Mouse (Mus musculus) hindbrain, embryonic 11.5 days (tissue): ENCODE results near the gene Secisbp2l. TPM values are rescaled to one million over a fixed set of nuclear protein-coding genes. Genes with fewer than 3 reads are reported as not detected.

ENCODE experiments used
- ATAC-seq: fragments of 200-750 bp; cut with Nextera tagmentation; 2 replicates; pipeline ENCODE4 v1.8.0; 2017; ENCODE audit warnings: mild to moderate bottlenecking, moderate TSS enrichment, moderate library complexity; ENCODE audit not compliant: low FRiP score
- DNase-seq: peaks from one replicate; pipeline ENCODE4 v3.0.0-alpha.2; 2015; ENCODE audit warnings: low spot score
- H3K27ac ChIP-seq: fragments of 300-500 bp; sonication (generic); 2 replicates; pipeline ENCODE4 v1.5.1; 2014; ENCODE audit warnings: mild to moderate bottlenecking, low read depth, low read length
- H3K27me3 ChIP-seq: fragments of 300-500 bp; sonication (generic); 2 replicates; pipeline ENCODE4 v1.6.1; 2014; ENCODE audit warnings: mild to moderate bottlenecking, low read length, moderate library complexity, mixed read lengths; ENCODE audit not compliant: control insufficient read depth, insufficient read depth
- H3K36me3 ChIP-seq: fragments of 300-500 bp; sonication (generic); 2 replicates; pipeline ENCODE4 v1.6.1; 2014; ENCODE audit warnings: mild to moderate bottlenecking, low read length, moderate library complexity, mixed read lengths; ENCODE audit not compliant: control insufficient read depth, insufficient read depth
- H3K4me1 ChIP-seq: fragments of 300-500 bp; sonication (generic); replicated peaks from 2 replicates; pipeline ENCODE4 v1.6.1; 2014; ENCODE audit warnings: low read length, mixed read lengths; ENCODE audit not compliant: control insufficient read depth, insufficient read depth
- H3K4me2 ChIP-seq: fragments of 300-500 bp; sonication (generic); replicated peaks from 2 replicates; pipeline ENCODE4 v1.6.1; 2014; ENCODE audit warnings: mild to moderate bottlenecking, low read depth, low read length
- H3K4me3 ChIP-seq: fragments of 300-500 bp; sonication (generic); 2 replicates; pipeline ENCODE4 v1.5.1; 2014; ENCODE audit warnings: low read depth, low read length
- H3K9ac ChIP-seq: fragments of 300-500 bp; sonication (generic); 2 replicates; pipeline ENCODE4 v1.6.1; 2014; ENCODE audit warnings: low read depth, low read length
- H3K9me3 ChIP-seq: fragments of 300-500 bp; sonication (generic); 2 replicates; pipeline ENCODE4 v1.6.1; 2016; ENCODE audit warnings: low read length; ENCODE audit not compliant: control insufficient read depth
- WGBS: fragments of 180-500 bp; shearing (Covaris S2); extraction: QIAGEN DNeasy Blood & Tissue Kit; methylation state at CpG from one replicate; pipeline ENCODE4 v1.1.7; 2014; 5-methylcytosine and 5-hydroxymethylcytosine counted together
- polyA plus RNA-seq: library from polyadenylated mRNA; unstranded; fragments of >200 nt; fragmentation: Nextera tagmentation; extraction: Ambion mirVana; gene quantifications from 2 replicates; pipeline ENCODE4 v1.2.1, GENCODE M21; 2014

Gene Secisbp2l
- polyA plus RNA-seq: 29.2 and 32.4 TPM in 2 replicates

DNA sequence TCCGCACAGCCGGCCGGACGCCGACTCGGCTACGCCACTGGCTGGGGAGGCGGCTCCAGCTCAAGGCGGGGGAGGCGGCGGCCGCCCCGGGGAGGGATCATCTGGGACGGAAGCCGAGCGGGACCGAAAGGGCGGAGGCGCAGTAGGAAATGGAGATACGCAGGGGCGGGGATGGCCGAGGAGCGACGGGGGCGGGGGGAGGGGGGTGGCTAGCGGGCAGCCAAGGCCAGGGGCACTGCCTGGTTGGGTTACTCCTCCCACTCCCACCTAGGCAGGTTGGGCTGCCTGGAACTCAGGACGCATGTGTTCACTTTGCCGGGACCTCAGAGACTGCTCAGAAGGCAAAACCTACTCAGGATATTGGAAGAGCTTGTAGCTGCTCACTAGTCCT, at the start of gene Secisbp2l:
Secisbp2l (minus strand) TSS at position 152 of the 391 bp plus-strand sequence.
- Histone ChIP-seq H3K27ac (peak within 1 kb of the TSS; percentile 39), H3K9me3 (no peaks in the 10 kb centered on the region), H3K9ac (peak within 1 kb of the TSS; percentile 89), H3K4me1 (no peaks in the 10 kb centered on the region), H3K4me2 (peak within 1 kb of the TSS; percentile 52), H3K4me3 (peak within 1 kb of the TSS; percentile 74), H3K36me3 (no peaks in the 10 kb centered on the region), H3K27me3 (no peaks in the 10 kb centered on the region)
- under 1% methylated on average over 14 of the region's 28 CpGs for WGBS
- ATAC-seq (peak; percentile 98), DNase-seq (peak; percentile 91)

DNA sequence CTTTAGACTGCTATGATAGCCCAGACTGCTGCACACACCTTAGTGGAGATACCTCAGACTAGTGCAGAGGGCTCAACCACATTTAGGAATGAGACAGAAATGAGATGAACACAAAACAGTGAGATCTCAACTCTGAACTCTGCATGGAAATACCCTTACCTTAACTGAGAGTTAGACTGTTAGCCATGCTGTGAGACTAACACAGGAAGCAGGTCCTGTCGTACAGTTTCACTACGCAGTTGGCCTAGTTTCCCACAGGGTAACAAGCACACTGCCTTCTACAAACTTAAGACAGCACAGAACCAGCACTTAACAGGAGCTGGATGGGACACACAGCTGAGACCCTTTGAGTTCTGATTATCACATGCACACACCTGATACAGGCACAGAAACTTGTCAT, 47.3 kb upstream of the Secisbp2l start:
- no peak for DNase-seq
- ATAC-seq: no peak
- Histone ChIP-seq H3K27me3 (no peaks in the 10 kb centered on the region), H3K4me3 (no peak overlapping the region), H3K27ac (no peak overlapping the region), H3K4me1 (no peaks in the 10 kb centered on the region), H3K9me3 (no peaks in the 10 kb centered on the region), H3K4me2 (no peak overlapping the region), H3K9ac (no peak overlapping the region), H3K36me3 (no peaks in the 10 kb centered on the region)
- 94% methylated on average over 2 of the region's 2 CpGs for WGBS

DNA sequence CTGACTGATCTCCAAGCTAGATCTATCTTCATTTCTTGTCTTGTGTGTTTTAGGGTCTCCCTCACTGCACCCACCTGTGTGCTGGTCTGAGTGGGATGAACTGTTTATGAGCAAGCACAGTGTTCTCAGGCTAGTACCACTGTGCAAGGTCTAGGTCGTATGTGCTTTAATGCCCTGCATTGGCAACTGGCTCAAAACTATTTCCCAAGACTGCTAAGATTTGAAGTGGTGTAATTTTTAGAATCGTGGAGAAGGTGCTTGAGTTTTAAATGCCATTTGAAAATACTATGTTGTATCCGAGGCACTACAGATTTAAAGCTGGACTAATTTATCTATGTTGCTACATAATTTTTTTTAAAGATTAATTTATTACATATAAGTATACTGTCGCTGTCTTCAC, 45.2 kb upstream of the Secisbp2l start:
- Histone ChIP-seq H3K4me2 (no peak overlapping the region), H3K27ac (no peak overlapping the region), H3K9me3 (no peaks in the 10 kb centered on the region), H3K36me3 (no peaks in the 10 kb centered on the region), H3K4me3 (no peak overlapping the region), H3K4me1 (no peaks in the 10 kb centered on the region), H3K9ac (no peak overlapping the region), H3K27me3 (no peaks in the 10 kb centered on the region)
- ATAC-seq (no peak), DNase-seq (no peak)
- 94% methylated on average over 4 of the region's 4 CpGs for WGBS

DNA sequence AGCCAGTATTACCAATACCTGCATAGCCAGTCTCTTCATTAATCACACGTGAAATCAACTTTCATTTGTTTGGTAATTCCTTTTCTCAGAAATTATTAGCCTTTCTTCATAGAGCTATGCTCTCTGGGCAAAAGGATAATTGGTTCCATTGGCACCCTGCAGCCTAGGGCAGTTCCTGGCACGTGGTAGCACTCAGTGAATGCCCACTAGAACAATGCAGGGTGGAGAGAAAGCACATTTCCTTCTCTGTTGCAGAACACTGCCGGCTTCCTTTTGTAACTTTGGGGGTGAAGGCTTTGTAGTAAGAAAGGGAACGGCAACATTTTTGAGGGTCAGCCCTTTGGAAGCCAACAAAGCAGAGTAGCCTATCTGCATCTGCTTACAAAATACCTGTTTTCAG, 43.5 kb upstream of the Secisbp2l start:
- H3K36me3 ChIP-seq: no peaks in the 10 kb centered on the region
- ATAC-seq (no peak), DNase-seq (no peak)
- no peak overlapping the region for H3K27ac ChIP-seq
- H3K4me3 ChIP-seq: no peak overlapping the region
- no peaks in the 10 kb centered on the region for H3K4me1 ChIP-seq
- no peak overlapping the region for H3K4me2 ChIP-seq
- no peak overlapping the region for H3K9ac ChIP-seq
- no peaks in the 10 kb centered on the region for H3K9me3 ChIP-seq
- no peaks in the 10 kb centered on the region for H3K27me3 ChIP-seq
- WGBS: 56% methylated on average over 4 of the region's 4 CpGs

DNA sequence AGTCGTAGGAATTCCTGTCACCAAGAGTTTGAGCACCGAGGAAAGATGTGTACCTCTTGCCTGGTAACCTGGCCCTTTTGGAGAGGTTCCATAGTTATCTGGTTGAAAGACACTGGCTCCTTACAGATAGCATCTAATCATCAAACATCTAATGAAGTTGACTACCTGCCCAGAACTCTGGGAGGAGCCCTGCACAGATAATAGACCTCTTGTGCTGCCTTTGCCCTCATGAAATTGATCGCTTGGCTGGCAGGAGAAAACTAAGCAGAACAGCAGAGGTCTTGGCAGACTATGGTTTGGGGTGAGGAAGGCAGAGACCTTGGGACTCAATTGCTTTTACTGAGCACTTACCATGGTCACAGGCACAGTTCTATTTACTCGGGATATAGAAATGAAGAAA, 37.7 kb upstream of the Secisbp2l start:
- no peak overlapping the region for H3K27ac ChIP-seq

DNA sequence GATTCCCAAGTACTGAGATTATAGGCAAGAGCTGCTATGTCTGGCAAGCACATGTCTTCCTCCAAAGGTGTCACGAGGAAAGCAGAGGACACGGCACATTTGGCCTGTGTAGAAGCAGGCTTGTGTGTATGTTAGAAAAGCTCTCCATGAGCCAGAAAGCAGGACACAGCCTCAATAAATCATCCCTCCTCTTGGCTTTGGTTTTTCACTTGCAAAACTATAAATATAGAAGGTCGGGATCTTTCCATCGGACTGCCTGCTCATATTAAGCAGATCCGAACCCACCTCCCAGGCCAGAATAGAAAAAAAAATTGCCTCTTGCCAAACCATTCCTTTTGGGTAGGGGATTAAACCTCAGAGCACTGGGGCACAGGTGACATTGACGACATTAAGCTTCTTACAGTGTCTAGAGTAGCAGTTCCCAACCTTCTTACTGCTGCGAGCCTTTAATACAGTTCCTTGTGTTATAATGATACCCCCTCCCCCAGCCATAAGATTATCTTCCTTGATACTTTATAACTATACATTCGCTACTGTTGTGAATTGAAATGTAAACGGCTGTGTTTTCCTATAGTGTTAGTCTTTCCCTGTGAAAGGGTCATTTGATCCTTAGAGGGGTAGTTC, 31.4 kb upstream of the Secisbp2l start:
- Histone ChIP-seq H3K9ac (no peak overlapping the region), H3K4me1 (no peaks in the 10 kb centered on the region), H3K4me3 (no peak overlapping the region), H3K27me3 (no peaks in the 10 kb centered on the region), H3K27ac (no peak overlapping the region), H3K36me3 (no peaks in the 10 kb centered on the region), H3K4me2 (no peak overlapping the region), H3K9me3 (no peaks in the 10 kb centered on the region)
- 82% methylated on average over 9 of the region's 9 CpGs for WGBS
- DNase-seq (no peak), ATAC-seq (no peak)

More for the DNA sequence above, 37.7 kb upstream of the Secisbp2l start:
- Histone ChIP-seq H3K9ac (no peak overlapping the region), H3K9me3 (no peaks in the 10 kb centered on the region), H3K4me2 (no peak overlapping the region), H3K4me1 (no peaks in the 10 kb centered on the region), H3K36me3 (no peaks in the 10 kb centered on the region), H3K27me3 (no peaks in the 10 kb centered on the region), H3K4me3 (no peak overlapping the region)
- DNase-seq (no peak), ATAC-seq (no peak)
- 87% methylated on average over 4 of the region's 4 CpGs for WGBS

DNA sequence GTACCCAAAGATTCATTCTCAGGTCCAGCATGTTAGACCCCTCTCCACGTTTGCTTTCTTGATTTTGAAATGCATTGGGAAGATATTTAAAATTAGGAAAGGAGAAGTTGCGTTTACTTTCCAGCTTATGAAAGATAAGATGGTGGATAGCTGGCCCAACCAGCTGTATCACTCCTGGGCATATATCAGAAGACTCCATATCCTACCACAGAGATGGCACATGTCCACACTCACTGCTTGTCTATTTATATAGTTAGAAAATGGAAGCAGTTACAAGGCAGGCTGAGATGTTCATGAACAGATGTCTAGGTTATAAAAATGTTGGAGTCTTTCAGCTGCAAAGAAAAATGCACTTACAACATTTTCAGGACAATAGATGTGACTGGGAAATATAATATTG, 28.7 kb upstream of the Secisbp2l start:
- Histone ChIP-seq H3K4me2 (no peak overlapping the region), H3K36me3 (no peaks in the 10 kb centered on the region), H3K27me3 (no peaks in the 10 kb centered on the region), H3K9ac (no peak overlapping the region), H3K9me3 (no peaks in the 10 kb centered on the region), H3K4me3 (no peak overlapping the region), H3K27ac (no peak overlapping the region), H3K4me1 (no peaks in the 10 kb centered on the region)
- ATAC-seq (no peak), DNase-seq (no peak)
- whole genome bisulfite sequencing: 84% methylated on average over 2 of the region's 2 CpGs

DNA sequence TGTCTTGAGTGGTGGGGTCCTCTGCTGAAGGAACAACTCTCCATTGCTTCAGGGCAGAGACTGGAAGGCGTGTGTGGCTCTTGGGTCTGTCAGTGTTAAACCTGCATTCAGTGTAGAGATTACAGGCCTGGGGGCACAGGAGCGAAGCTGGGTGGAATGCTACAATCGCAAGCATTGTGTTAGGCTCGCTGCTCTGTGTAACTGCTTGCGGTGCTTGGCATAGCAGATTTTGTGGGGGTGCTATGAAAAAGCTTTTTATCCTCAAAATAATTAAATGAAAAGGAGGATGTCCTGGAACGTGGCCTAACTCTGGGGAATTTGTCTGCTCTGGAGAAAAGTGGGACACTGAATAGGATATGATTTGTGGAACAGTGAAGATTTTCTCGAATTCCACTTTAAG, 26.9 kb upstream of the Secisbp2l start:
- no peak overlapping the region for H3K9ac ChIP-seq
- no peak overlapping the region for H3K4me3 ChIP-seq
- no peak overlapping the region for H3K4me2 ChIP-seq
- no peaks in the 10 kb centered on the region for H3K27me3 ChIP-seq
- WGBS: 82% methylated on average over 7 of the region's 7 CpGs
- H3K9me3 ChIP-seq: no peaks in the 10 kb centered on the region
- H3K4me1 ChIP-seq: no peaks in the 10 kb centered on the region
- no peak overlapping the region for H3K27ac ChIP-seq
- H3K36me3 ChIP-seq: no peaks in the 10 kb centered on the region
- DNase-seq (no peak), ATAC-seq (no peak)

DNA sequence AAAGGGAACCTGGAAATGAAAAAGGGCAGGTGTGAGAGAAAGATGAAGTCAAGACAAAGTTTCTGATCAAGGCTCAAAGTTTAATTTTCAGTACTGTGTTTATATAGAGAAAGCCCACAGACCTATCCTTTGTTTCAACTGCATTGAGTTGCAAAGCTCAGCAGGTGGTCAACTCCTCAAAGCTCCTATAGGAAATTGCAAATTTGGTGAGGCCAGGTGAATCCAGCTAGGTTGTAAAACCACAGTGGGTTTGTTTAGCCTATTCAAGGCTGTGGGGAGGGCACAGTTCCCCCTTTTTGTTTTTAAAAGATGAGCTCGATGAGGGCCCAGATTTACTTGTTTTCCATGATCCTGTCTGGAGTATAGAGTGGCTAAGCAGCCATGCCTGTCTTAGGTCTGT, 23.2 kb upstream of the Secisbp2l start:
- Histone ChIP-seq H3K4me3 (no peak overlapping the region), H3K27me3 (no peaks in the 10 kb centered on the region), H3K9me3 (no peaks in the 10 kb centered on the region), H3K4me1 (no peaks in the 10 kb centered on the region), H3K27ac (no peak overlapping the region), H3K9ac (no peak overlapping the region), H3K4me2 (no peak overlapping the region), H3K36me3 (no peaks in the 10 kb centered on the region)
- WGBS: 46% methylated on average over 1 of the region's 1 CpGs
- no peak for ATAC-seq
- no peak for DNase-seq
